Mouse (Mus musculus) E14TG2a.4 (cell line): ENCODE data around the gene Tmem202.

Experiments used
- CTCF ChIP-seq: conservative IDR thresholded peaks from 2 replicates; pipeline ENCODE4 v1.5.1; 2014; ENCODE audit warnings: low read length
- NANOG ChIP-seq: IDR thresholded peaks from 2 replicates; pipeline ENCODE4 v1.6.1; 2014; ENCODE audit warnings: borderline replicate concordance, low read length, mixed read lengths

DNA sequence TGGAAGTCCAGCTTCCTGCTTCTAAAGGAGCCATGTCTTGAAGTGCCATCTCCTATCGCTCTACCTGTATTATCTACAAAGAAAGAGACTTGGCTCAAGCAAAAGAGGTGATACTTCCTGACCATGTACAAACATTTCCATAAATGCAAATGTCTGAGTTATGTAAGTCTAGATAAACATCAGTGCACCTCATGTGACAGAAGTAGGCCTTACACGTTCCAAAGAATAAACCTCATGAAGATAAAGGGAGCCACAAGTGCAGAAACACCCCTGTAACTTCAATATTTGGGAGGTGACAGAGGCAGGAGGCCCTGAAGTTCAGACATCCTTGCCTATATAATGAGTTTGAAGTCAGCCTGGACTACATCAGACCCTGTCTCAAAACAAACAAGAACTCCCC, 32.2 kb upstream of the Tmem202 start:
- TF ChIP-seq CTCF (no peak), NANOG (no peak)
